Mouse (Mus musculus): Measurements from ENCODE around the gene Sez6l2. TPM values are rescaled to one million over a fixed set of nuclear protein-coding genes. Genes with fewer than 3 reads are reported as not detected.

The Sez6l2 gene
- total RNA-seq, 2 experiments from 2014 or later: 5.5 to 6.2 TPM

- no peak for DNase-seq
These were observed 10.7 kb downstream of the Sez6l2 start for GRCm38 (mm10) chr7:126961095-126961494.

DNA sequence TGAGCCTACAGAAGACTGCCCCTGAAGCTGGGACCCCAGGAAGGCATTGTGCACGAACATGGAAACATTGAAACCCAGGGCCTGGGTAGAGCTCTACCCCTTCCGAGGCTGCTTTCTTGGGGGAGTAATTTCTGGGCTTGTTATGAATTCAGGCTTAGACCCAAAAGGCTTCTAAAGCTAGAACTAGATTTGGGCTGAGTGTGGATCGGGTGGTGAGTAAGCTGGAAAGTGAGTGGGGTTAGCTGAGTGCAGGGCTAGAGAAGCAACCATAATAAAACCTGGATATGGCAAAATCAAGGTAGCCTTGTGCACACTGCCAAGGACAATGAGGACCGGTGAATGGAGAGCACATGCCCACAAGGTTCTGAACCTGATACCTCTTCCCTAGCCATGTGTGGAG is 11.6 kb downstream of the Sez6l2 start:
- no peak for DNase-seq

- peak; percentile 25 to 53 for DNase-seq
These were observed 13.4 kb downstream of the Sez6l2 start for GRCm38 (mm10) chr7:126963548-126964286.

DNA sequence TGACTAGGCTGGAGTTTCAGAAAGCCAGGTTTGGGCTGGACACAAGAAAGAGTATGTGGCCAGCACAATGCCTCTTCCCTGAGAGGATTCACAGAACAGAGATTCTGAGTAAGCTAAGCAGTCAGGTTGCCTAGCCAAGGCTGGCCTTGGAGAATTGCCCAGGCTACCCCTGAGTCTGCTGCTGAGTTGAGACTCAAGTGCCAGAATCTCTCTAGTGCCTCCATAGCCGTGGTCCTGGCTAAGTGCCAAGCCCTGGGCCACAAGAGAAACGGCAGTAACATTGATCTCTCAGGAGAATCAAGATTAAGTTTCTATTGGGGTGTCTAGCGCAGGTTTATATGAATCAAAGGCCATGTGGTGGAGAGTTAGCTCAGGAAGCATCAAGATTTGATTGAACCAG is 15.2 kb downstream of the Sez6l2 start:
- no peak for DNase-seq

GRCm38 (mm10) chr7:126967361-126967760 is 17.0 kb downstream of the Sez6l2 start:
- no peak for DNase-seq

DNA sequence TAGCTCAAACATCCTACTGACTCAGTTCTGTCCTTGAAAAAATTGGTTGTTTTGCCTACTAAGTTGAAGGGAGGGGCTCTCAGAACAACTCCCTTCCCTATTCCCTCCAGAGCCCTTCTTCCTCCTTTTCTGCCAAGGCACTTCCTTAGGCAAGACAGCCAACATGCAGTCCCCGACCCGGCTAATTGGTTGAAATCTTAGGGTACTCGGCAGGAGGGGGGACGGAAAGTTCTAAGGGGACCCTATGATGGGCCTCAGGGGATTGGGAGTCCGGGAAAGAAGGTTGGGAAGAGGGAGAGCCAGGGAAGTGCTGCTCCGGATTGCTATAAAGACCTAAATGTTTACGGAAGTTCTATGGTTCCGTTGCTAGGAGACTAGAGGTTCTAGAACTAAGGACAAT is 25.1 kb downstream of the Sez6l2 start:
- DNase-seq: peak in 1 of 2 experiments; percentile 64

DNA sequence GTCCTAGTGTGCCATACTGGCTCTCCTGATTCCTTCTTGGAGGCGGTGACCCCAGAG is 25.4 kb downstream of the Sez6l2 start, which contains the start of gene Cdipt:
Gene Cdipt (plus strand): TSS at position 22 of the 57 bp plus-strand sequence.
- DNase-seq: no peak

GRCm38 (mm10) chr7:126975950-126976866 is 25.8 kb downstream of the Sez6l2 start, which contains the start of gene Cdiptos:
Cdiptos (minus strand) TSS chr7:126976098.
- peak; percentile 96 to 99 for DNase-seq

- DNase-seq: peak in 1 of 2 experiments; percentile 24
These were observed 26.6 kb downstream of the Sez6l2 start for GRCm38 (mm10) chr7:126976878-126977459.

- no peak for DNase-seq
These were observed 28.5 kb downstream of the Sez6l2 start for GRCm38 (mm10) chr7:126978841-126979240.

DNA sequence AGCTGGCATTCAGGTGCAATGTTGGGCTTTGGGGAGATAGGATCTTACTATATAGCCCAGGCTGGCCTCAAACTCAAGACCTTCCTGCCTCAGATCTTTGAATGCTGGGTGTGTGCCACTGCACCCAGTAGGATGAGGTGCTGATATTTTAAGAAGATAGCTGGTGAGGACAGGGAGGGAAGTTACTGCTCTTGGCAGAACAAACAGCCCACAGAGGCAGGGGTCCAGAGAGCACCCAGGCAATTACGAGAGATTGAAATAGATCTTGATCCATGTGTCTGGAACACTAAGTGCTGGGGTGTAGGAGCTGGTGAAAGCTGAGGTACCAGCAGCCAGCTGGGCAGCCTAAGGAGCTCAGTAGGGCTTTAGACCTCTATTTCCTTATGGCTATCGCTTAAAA is 31.2 kb downstream of the Sez6l2 start:
- DNase-seq: no peak

- DNase-seq: no peak
These were observed 31.7 kb downstream of the Sez6l2 start for GRCm38 (mm10) chr7:126982054-126982453.

- no peak for DNase-seq
These were observed 32.8 kb downstream of the Sez6l2 start for GRCm38 (mm10) chr7:126983113-126983512.

- DNase-seq: no peak
These were observed 34.5 kb downstream of the Sez6l2 start for GRCm38 (mm10) chr7:126984667-126985444.

- peak; percentile 41 to 50 for DNase-seq
These were observed 36.0 kb downstream of the Sez6l2 start for GRCm38 (mm10) chr7:126986319-126986718.

GRCm38 (mm10) chr7:126988816-126989215 is 38.5 kb downstream of the Sez6l2 start:
- no peak for DNase-seq

GRCm38 (mm10) chr7:126996449-126996848 is 46.1 kb downstream of the Sez6l2 start:
- DNase-seq: no peak

- DNase-seq: no peak
These were observed 49.2 kb downstream of the Sez6l2 start for GRCm38 (mm10) chr7:126999568-126999967.

DNA sequence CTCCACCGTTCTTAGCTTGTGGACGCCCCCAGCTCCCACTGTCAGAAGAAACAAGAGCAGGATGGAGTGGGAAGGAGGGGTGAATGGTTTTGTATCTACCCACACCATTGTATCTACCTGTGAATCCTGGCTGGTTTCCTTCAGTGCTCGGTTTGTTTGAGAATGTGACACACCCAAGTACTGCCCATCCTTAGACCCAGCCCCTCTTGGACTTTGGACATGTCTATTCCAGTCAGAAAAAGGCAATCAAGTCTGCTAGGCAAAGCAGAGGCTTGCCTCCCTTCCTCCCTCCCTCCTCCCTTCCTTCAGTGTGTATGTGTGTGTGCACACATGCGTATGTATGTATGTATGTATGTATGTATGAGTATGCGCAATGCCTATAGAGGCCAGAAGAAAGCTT is 53.3 kb downstream of the Sez6l2 start:
- no peak for DNase-seq

GRCm38 (mm10) chr7:127004122-127004875 is 53.9 kb downstream of the Sez6l2 start:
- no peak for DNase-seq

DNA sequence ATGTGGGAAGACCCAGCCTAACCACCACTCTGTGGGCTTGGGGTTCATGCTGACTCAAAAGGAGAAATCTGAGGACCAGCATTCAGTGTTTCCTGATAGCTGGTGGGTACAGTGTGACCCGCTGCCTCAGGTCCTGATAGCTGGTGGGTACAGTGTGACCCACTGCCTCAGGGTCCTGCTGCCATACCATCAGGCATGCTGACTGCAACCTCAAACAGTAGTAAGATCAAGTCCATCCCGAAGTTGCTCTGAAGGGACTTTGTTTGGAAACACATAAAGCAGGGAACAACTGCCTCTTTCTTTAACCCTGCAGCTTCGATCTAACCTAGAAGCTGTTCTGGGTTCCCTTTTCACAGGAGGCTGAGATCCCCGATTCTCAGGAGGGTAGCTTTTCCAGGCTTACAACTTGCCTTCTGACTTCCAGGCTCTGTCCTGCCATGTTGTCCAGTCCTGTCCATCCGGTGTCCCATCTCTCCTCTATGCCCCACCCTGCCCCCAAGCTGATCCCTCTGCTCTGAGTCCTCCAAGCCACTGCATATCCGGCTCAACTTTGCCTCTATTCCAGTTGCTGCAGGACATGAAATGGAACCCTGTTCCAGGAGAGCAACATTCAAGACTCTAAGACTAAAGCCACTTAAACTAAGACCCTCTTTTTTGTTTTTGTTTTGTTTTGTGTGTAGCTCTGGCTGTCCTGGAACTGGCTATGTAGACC is 57.1 kb downstream of the Sez6l2 start:
- DNase-seq: peak in 1 of 2 experiments; percentile 23

Data from heart, adult 18-20 months (tissue).